Mouse (Mus musculus): ENCODE measurements around the gene Cdca7l.

GRCm38 (mm10) chr12:117911396-117911795, 107.3 kb downstream of the Cdca7l start:
- no peak for TF ChIP-seq POLR2A (IDR thresholded peaks at IDR 0.05; ENCODE audit: insufficient read depth, low read length)
- TF ChIP-seq EP300 (IDR thresholded peaks at IDR 0.05; ENCODE audit: insufficient read depth, low read depth, low read length): no peak
- TF ChIP-seq CTCF (IDR thresholded peaks at IDR 0.05; ENCODE audit: low read depth, low read length): no peak

All from ES-Bruce4 (cell line).